Mouse (Mus musculus) brain, embryonic 14.5 days (tissue): ENCODE measurements around the gene Xlr4b.
"Not testable (repeated sequence)": the region's sequence is repeated elsewhere in the genome, so short reads cannot be mapped to it uniquely, and the experiment has no call there.

Source experiments
- CTCF ChIP-seq: fragments of 200-500 bp; IDR thresholded peaks from 2 replicates; pipeline ENCODE4 v1.5.1; 2012; ENCODE audit warnings: inconsistent platforms, mild to moderate bottlenecking, moderate library complexity, borderline replicate concordance; ENCODE audit not compliant: insufficient read depth, insufficient read length; ENCODE audit errors: extremely low read depth
- POLR2A ChIP-seq: fragments of 200-500 bp; IDR thresholded peaks from 2 replicates; pipeline ENCODE4 v1.6.1; 2012; ENCODE audit warnings: mild to moderate bottlenecking, inconsistent platforms, borderline replicate concordance; ENCODE audit not compliant: poor library complexity, insufficient read depth, insufficient read length, severe bottlenecking; ENCODE audit errors: extremely low read depth

DNA sequence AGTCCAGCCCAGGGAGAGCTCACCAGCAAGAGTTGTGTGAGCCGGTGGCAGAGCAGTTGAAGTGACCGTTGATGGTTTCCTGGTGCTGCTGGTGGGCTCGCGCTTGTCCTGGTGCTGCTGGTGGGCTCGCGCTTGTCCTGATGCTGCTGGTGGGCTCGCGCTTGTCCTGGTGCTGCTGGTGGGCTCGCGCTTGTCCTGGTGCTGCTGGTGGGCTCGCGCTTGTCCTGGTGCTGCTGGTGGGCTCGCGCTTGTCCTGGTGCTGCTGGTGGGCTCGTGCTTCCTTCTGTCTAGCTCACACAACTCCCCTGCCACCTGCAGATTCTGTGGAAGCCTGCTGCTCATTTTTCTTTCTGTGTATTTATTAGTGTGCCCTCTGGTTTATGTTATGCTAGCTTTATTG lies 37.2 kb upstream of the Xlr4b start, which contains the start of gene Spin2d:
- TF ChIP-seq CTCF, POLR2A: not testable (repeated sequence)
